Mouse (Mus musculus) kidney, postnatal 10 days (tissue): ENCODE data around the gene Kif3b.

ENCODE experiments used
- DNase-seq: peaks from one replicate; pipeline ENCODE4 v3.0.0; 2021; ENCODE audit warnings: mixed read lengths

The Kif3b gene

DNA sequence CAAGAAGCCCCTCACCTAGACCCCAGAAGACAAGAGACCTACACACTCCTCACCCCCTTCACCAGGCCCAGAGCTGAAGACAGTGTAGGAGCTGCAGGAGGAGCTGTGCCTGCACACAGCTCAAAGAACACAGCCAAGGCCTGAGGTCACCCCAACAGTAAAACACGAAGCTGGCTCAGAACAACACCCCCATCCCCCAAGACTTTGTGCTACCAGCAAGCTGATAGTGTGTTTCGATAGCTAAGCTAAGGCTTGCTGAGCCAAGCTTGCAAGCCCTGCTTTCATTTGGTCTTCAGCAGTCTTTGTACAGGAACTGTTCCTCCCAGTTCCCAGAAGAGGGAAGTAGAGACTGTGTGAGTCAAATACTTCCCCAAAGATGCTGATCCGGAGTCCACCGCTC, 7.7 kb downstream of the Kif3b start:
- DNase-seq = peak; percentile 25

DNA sequence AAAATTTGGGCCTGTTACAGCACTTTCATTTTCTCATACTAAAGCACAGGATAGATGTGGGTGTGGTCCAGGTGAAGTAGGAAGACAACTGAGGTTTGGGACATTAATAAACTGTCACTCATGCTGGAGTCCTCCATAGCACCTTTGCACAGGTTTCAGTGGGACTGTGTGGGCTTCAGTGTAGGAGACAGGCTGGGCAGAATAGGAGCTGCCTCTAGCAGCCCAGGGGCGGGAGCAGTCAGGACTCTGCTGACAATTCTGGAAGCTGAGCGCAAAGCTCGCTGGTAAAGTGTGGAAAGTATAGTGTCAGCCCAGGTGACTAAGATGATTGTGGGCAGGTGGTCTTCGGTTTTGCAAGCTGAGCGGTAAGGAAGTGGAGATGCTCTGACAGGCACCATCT, 9.9 kb downstream of the Kif3b start:
- DNase-seq = no peak

GRCm38 (mm10) chr2:153305240-153305639, 14.0 kb downstream of the Kif3b start:
- no peak for DNase-seq

- no peak for DNase-seq
Measured at GRCm38 (mm10) chr2:153308586-153308985, 17.4 kb downstream of the Kif3b start.

- no peak for DNase-seq
Measured at GRCm38 (mm10) chr2:153309106-153309505, 17.9 kb downstream of the Kif3b start.

DNA sequence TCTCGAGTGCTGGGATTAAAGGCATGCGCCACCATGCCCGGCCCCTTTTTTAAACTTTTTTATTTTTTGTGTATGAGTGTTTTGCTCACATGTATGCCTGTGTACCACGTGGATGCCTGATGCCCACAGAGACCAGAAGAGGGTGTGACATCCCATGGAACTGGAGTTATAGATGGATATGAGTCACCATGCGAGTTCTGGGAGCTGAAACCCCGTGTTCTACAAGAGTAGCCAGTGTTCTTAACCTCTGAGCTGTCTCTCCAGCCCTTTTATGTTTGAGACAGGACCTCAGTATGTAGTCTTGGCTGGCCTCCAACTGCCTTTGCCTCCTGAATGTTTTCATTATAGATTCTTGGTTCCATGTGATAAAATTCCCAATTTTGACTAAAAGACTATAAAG, 19.0 kb downstream of the Kif3b start:
- peak; percentile 36 for DNase-seq

- no peak for DNase-seq
Measured at GRCm38 (mm10) chr2:153312884-153313283, 21.7 kb downstream of the Kif3b start.

- DNase-seq = no peak
Measured at GRCm38 (mm10) chr2:153318408-153318807, 27.2 kb downstream of the Kif3b start.

DNA sequence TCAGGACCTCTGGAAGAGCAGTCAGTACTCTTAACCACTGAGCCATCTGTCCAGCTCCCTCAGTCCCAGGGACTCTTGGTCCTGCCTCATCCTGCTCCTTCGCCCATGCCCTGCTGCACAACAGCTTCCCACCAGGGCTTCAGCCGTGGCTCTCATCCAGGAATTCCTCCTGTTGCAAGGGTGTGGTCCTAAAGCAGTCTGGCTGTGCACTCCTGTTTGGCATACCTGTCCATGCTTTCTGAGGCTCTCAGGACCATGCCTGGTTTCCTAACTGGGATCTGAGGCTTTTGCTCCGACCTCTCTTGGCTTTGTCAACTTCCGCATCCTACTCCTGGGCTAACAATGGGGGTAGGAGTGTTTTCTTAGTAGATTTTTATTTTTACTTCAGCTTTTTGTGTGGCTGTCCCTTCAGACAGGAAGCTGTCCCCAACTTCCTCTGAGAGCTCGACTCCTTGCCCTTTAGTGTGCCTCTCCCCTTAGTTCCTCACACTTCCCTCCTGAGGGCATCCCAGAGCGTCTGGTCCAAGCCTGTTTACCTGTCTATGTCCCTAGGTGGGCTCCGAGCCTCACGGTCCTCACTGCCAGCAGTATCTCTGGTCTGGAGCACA, 27.9 kb downstream of the Kif3b start:
- peak; percentile 32 for DNase-seq

DNA sequence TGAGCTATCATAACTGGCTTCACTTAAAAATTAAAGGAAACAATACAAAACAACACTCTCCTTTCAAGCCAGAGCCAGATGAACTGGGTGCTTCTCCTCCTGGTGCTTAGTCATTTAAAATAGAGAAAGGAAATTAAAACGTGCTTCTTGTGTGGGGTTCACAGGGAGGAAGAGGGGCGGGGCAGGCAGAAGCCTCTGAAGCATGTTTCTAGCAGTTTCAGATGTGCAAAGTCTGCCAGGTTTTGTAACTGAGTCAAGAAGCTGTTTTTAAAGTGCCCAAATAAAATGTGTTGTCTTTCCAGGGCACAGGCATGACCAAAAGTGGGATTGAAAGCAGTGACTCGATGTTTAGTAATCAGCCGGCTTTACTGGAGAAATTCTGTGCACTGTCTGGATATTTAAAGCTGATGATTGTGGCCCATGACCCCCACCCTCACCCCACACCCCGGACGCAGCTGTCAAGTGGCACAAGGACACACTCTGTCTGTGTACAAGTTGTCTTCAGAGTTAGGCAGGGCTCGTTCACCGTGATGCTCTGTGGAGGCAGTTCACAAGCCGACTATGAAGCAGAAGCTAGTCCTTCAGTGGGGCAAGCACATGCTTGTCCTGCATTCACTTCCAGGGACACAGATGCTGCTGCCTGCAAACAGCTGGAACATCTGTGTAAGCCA, 34.6 kb downstream of the Kif3b start:
- DNase-seq = no peak

- no peak for DNase-seq
Measured at GRCm38 (mm10) chr2:153332271-153332670, 41.1 kb downstream of the Kif3b start.

DNA sequence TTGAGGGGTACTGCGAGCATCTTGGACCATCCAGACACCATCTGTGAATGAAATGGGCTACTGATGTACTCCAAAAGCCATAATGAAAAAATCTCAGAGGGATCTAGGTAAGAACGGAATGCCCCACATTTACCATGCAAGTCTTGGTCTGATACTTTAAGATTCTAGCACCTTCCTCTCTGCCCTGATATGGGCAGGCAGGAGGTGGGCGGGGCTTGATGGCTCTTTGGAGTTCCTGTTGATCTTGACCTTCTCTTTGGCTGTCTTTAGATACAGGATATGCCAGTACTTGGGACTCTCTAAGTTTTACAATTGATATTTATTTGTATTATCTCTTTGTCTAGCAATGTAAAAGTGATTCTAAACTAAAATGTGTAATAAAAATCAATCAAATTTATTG, 41.8 kb downstream of the Kif3b start:
- peak; percentile 40 for DNase-seq

- DNase-seq = peak; percentile 61
Measured at GRCm38 (mm10) chr2:153333822-153334232, 42.6 kb downstream of the Kif3b start.

GRCm38 (mm10) chr2:153334281-153334680, 43.1 kb downstream of the Kif3b start:
- DNase-seq = no peak

DNA sequence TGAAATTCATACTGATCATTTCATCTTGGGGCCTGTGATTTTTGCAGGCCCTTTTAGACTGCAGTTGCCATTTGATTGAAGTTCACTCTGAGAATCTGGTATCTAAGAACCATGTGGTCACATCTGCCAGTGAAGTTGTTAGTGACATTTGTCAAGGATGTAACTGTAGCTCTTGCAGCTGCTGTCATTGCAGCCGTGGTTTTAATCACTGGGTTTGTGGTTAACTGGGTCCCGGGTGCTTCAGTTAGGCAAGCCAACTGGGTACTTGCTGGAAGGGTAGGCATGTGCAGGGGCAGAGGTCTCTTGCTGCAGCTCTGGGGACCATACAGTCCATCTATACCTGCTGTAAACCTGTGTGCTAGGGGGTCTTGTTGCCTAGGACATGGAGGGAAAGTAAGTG, 44.9 kb downstream of the Kif3b start:
- no peak for DNase-seq

DNA sequence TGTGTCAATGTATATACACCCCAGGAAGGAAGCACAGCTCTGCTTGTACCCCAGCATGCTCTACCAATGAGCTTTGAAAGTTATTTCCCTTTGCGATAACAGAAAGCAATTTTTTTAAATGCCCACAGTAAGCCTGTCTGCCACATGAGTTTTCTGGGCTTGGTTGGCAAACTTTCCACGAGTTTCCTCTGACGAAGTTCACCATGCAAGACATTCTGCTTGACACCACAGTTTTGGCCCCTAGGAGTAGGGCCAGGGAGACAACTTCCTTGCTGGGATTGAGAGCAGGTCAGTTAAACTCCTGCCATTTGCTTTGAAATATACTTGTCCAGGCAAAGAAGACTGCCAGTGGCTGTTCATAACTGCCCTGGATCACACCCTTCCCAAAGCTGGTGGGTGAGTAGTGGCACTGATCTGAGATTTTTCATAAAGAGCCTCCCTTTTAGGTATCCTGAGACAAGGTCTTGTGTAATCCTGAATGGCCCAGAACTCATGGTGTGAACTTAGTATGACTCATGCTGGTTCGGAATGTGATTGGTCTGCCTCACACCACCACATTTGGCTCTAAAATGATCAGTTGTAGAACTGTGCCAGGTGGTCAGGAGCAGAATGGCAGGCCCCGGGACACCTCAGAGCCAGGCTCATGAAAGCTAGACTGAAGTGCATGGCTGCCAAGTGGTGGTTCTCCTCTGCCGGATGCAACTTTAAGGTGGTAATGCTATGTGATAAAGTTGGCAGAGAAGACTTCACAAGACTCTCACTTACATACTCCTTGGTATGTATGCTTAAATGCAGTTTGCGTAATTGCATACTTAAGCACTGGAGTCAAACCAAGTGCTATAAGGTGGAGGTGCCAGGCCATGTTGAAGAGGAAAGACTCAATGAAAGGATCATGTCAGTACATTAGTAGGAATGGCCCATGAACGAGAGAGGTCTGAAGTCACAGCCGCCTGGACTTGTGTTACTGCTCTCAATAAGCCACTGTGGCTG, 47.4 kb downstream of the Kif3b start:
- DNase-seq = no peak

- DNase-seq = no peak
Measured at GRCm38 (mm10) chr2:153342166-153342565, 51.0 kb downstream of the Kif3b start.

DNA sequence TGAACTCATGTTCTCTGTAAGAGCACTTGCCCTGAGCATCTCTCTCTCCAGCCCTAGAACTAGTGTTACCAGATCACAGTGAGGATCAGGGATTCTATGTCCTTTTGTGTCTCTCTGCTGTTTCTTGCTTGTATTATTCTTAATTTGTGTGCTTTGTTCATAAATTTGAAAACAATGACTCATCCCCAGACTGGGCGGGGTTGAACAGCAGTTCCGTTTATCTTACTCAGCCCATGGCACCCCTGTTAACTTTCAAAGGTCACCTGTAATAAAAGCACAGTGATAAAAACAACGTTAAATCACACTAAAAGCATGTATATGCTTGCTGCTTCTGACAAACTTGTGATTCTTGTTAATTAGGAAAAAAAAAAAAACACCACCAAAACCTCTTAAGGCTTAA, 51.4 kb downstream of the Kif3b start:
- DNase-seq = no peak

DNA sequence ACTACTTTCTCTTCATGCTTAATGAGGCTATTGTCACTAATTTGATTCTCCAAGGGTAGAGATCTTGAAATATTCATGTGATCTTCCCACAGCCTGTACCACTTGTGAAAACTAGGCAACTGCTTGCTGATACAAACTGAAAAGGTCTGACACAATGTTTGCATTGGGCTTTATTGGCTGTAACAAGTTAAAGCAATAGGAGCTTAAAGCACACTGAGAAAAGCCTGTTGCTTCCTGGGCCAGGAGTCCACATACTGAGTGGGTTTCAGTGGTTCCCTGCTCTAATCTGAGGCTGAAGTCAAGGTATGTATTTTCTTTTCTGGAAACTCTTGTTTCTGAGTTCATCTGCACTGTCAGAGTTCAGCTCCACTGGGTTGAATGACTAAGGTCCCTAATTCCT, 52.0 kb downstream of the Kif3b start:
- no peak for DNase-seq

- peak; percentile 28 for DNase-seq
Measured at GRCm38 (mm10) chr2:153345071-153345453, 53.8 kb downstream of the Kif3b start.

DNA sequence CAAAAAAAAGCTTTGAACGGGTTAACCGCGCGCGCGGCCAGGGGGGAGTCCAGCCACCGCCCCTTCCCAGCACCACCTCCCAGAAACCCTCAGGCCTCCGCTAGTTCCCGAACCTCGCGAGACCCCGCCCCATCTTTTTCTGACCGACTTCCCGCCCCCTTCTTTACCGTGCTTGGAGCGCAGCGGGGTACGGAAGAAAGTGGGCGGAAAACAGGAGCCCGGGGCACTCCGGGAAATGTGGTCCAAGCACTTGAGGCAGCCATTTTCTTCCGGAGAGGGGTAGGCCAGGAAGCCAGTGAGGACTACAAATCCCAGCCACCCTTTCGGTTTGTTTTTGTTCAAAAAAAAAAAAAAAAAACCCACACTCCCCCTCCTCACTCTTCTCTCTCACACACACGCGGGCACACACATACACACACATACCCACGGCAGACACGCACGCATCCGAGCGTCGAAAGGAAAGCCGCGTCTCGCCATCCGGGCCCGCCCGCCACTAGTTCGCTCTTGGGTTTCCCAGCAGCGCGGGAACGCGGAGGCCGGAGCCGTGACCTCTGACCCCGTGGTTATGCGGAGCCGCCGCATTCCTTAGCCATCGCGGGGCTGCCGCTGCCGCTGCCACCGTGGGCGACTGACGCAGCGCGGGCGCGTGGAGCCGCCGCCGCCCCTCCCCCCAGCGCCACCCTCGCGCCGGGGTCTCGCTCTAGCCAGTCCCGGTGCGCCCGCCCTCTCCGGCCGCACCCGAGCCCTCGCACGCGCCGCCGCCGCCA, 54.4 kb downstream of the Kif3b start, which contains the start of gene Asxl1:
Gene Asxl1, plus strand, starts transcription at position 376 of the 767 bp plus-strand sequence.
- peak; percentile 98 for DNase-seq
